Mouse (Mus musculus): ENCODE data around the gene Nfkbia.

Nfkbia gene

GRCm38 (mm10) chr12:55465401-55465983 is 27.0 kb downstream of the Nfkbia start:
- no peak for DNase-seq

- DNase-seq, result no peak
Observed at GRCm38 (mm10) chr12:55464846-55465361, 27.5 kb downstream of the Nfkbia start.

- DNase-seq, result peak; percentile 91
Observed at GRCm38 (mm10) chr12:55463992-55464845, 28.2 kb downstream of the Nfkbia start.

GRCm38 (mm10) chr12:55463087-55463486 is 29.4 kb downstream of the Nfkbia start:
- DNase-seq, result no peak

GRCm38 (mm10) chr12:55462456-55462855 is 30.0 kb downstream of the Nfkbia start:
- DNase-seq, result no peak

GRCm38 (mm10) chr12:55461767-55462166 is 30.7 kb downstream of the Nfkbia start:
- no peak for DNase-seq

GRCm38 (mm10) chr12:55460900-55461299 is 31.5 kb downstream of the Nfkbia start:
- DNase-seq, result no peak

GRCm38 (mm10) chr12:55459739-55460138 is 32.7 kb downstream of the Nfkbia start:
- no peak for DNase-seq

GRCm38 (mm10) chr12:55456893-55457292 is 35.6 kb downstream of the Nfkbia start:
- no peak for DNase-seq

GRCm38 (mm10) chr12:55456136-55456535 is 36.3 kb downstream of the Nfkbia start:
- no peak for DNase-seq

GRCm38 (mm10) chr12:55455206-55455605 is 37.2 kb downstream of the Nfkbia start:
- DNase-seq, result no peak

GRCm38 (mm10) chr12:55453924-55454323 is 38.5 kb downstream of the Nfkbia start:
- no peak for DNase-seq

GRCm38 (mm10) chr12:55452839-55453238 is 39.6 kb downstream of the Nfkbia start:
- no peak for DNase-seq

- DNase-seq, result no peak
Observed at GRCm38 (mm10) chr12:55450421-55450820, 42.0 kb downstream of the Nfkbia start.

GRCm38 (mm10) chr12:55449048-55449447 is 43.4 kb downstream of the Nfkbia start:
- no peak for DNase-seq

GRCm38 (mm10) chr12:55448457-55448856 is 44.0 kb downstream of the Nfkbia start:
- DNase-seq, result no peak

GRCm38 (mm10) chr12:55447396-55447760 is 45.1 kb downstream of the Nfkbia start:
- DNase-seq, result no peak

- peak; percentile 75 for DNase-seq
Observed at GRCm38 (mm10) chr12:55446746-55447395, 45.6 kb downstream of the Nfkbia start.

- no peak for DNase-seq
Observed at GRCm38 (mm10) chr12:55446366-55446745, 46.1 kb downstream of the Nfkbia start.

- no peak for DNase-seq
Observed at GRCm38 (mm10) chr12:55445583-55445982, 46.9 kb downstream of the Nfkbia start.

- no peak for DNase-seq
Observed at GRCm38 (mm10) chr12:55444031-55444451, 48.4 kb downstream of the Nfkbia start.

- DNase-seq, result peak; percentile 87
Observed at GRCm38 (mm10) chr12:55442861-55443850, 49.3 kb downstream of the Nfkbia start.

All from kidney, adult 11 months (tissue).